Mouse (Mus musculus) embryonic facial prominence, embryonic 15.5 days (tissue): Measurements from ENCODE around the gene Msx1. TPM values are rescaled to one million over a fixed set of nuclear protein-coding genes. Genes with fewer than 3 reads are reported as not detected.

Experiments used
- ATAC-seq: fragments of 200-750 bp; cut with Nextera tagmentation; 2 replicates; pipeline ENCODE4 v1.8.0; 2017; ENCODE audit warnings: low read depth, moderate TSS enrichment; ENCODE audit not compliant: insufficient number of reproducible peaks, low FRiP score, low TSS enrichment
- H3K27ac ChIP-seq: fragments of 300-500 bp; sonication (generic); replicated peaks from 2 replicates; pipeline ENCODE4 v1.5.1; 2015; ENCODE audit warnings: mild to moderate bottlenecking, inconsistent platforms
- H3K27me3 ChIP-seq: fragments of 300-500 bp; sonication (generic); 2 replicates; pipeline ENCODE4 v1.6.1; 2015; ENCODE audit warnings: inconsistent platforms
- H3K36me3 ChIP-seq: fragments of 300-500 bp; sonication (generic); 2 replicates; pipeline ENCODE4 v1.6.1; 2015; ENCODE audit warnings: mild to moderate bottlenecking, inconsistent platforms
- H3K4me1 ChIP-seq: fragments of 300-500 bp; sonication (generic); 2 replicates; pipeline ENCODE4 v1.6.1; 2015; ENCODE audit warnings: inconsistent platforms
- H3K4me2 ChIP-seq: fragments of 300-500 bp; sonication (generic); replicated peaks from 2 replicates; pipeline ENCODE4 v1.6.1; 2015; ENCODE audit warnings: mild to moderate bottlenecking, inconsistent platforms
- H3K4me3 ChIP-seq: fragments of 300-500 bp; sonication (generic); replicated peaks from 2 replicates; pipeline ENCODE4 v1.5.1; 2015; ENCODE audit warnings: mild to moderate bottlenecking, inconsistent platforms
- H3K9ac ChIP-seq: fragments of 300-500 bp; sonication (generic); 2 replicates; pipeline ENCODE4 v1.6.1; 2015; ENCODE audit warnings: inconsistent platforms
- H3K9me3 ChIP-seq: fragments of 300-500 bp; sonication (generic); replicated peaks from 2 replicates; pipeline ENCODE4 v1.6.1; 2016; ENCODE audit warnings: inconsistent platforms
- WGBS: fragments of 180-500 bp; shearing (Covaris S2); methylation state at CpG from one replicate; pipeline ENCODE4 v1.1.7; 2015; 5-methylcytosine and 5-hydroxymethylcytosine counted together
- polyA plus RNA-seq: library from polyadenylated mRNA; unstranded; fragments of >200 nt; fragmentation: Nextera tagmentation; extraction: Ambion mirVana; gene quantifications from 2 replicates; pipeline ENCODE4 v1.2.1, GENCODE M21; 2015

Gene Msx1
- polyA plus RNA-seq, 1 experiment from 2014 or later: 201 TPM

GRCm38 (mm10) chr5:37792154-37792553 is 32.2 kb downstream of the Msx1 start:
- Histone ChIP-seq H3K27ac (no peak overlapping the region), H3K36me3 (no peaks in the 10 kb centered on the region), H3K9ac (no peak overlapping the region), H3K9me3 (no peaks in the 10 kb centered on the region), H3K4me1 (no peaks in the 10 kb centered on the region), H3K27me3 (no peaks in the 10 kb centered on the region), H3K4me2 (no peak overlapping the region), H3K4me3 (no peak overlapping the region)
- no peak for ATAC-seq
- 51% methylated on average over 5 of the region's 5 CpGs for WGBS

DNA sequence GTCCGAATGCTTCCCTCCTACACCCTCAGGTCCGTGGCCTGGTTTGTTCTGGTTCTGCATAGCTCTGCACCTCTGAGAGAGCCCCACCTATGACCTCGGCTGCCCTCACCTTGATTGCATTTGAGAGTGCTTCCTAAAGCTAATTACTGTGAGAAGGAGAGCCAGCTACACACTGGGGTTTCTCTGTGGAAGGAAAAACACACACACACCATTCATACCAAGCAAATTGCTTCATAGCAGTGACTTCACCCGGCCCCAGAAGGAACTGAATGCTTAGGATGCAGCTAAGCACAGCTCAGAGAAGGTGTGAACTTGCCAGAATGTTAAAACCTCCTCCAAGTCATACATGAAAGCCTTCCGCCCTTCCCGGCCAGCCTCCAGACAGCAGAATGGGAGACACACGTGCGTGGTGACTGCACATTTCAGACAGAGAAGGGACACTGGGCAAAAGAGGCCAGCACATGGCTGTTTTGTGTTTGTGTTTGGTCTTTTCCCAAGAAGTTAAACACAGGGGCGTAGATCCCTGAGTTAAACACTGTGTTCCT is 39.5 kb downstream of the Msx1 start:
- no peak overlapping the region for H3K27ac ChIP-seq
- ATAC-seq: 0 out of 2 replicates have a peak, but pooled peaks have one; percentile 29
- 53% methylated on average over 9 of the region's 9 CpGs for WGBS

GRCm38 (mm10) chr5:37783306-37783705 is 41.1 kb downstream of the Msx1 start:
- no peak overlapping the region for H3K4me2 ChIP-seq
- no peaks in the 10 kb centered on the region for H3K36me3 ChIP-seq
- H3K4me3 ChIP-seq: no peak overlapping the region
- no peaks in the 10 kb centered on the region for H3K27me3 ChIP-seq
- WGBS: 30% methylated on average over 8 of the region's 8 CpGs
- ATAC-seq: 0 out of 2 replicates have a peak, but pooled peaks have one; percentile 43
- H3K27ac ChIP-seq: peak overlapping the region; percentile 48; the same call in 1 of the 2 replicates
- H3K9ac ChIP-seq: no peak overlapping the region
- H3K9me3 ChIP-seq: no peaks in the 10 kb centered on the region
- peaks cover 21% of the 10 kb centered on the region; the same call in 1 of the 2 replicates for H3K4me1 ChIP-seq

More for the DNA sequence above, 39.5 kb downstream of the Msx1 start:
- Histone ChIP-seq H3K9me3 (no peaks in the 10 kb centered on the region), H3K9ac (no peak overlapping the region), H3K27me3 (no peaks in the 10 kb centered on the region), H3K4me3 (no peak overlapping the region), H3K4me2 (no peak overlapping the region), H3K36me3 (no peaks in the 10 kb centered on the region), H3K4me1 (peaks cover 21% of the 10 kb centered on the region; the same call in 1 of the 2 replicates)

GRCm38 (mm10) chr5:37775681-37776080 is 48.7 kb downstream of the Msx1 start:
- Histone ChIP-seq H3K9me3 (no peaks in the 10 kb centered on the region), H3K4me1 (peaks cover 5% of the 10 kb centered on the region; the same call in 1 of the 2 replicates), H3K27ac (no peak overlapping the region), H3K27me3 (no peaks in the 10 kb centered on the region), H3K36me3 (no peaks in the 10 kb centered on the region), H3K4me2 (no peak overlapping the region), H3K4me3 (no peak overlapping the region), H3K9ac (no peak overlapping the region)
- ATAC-seq: no peak
- 34% methylated on average over 5 of the region's 5 CpGs for WGBS

- ATAC-seq: no peak
- Histone ChIP-seq H3K9me3 (no peaks in the 10 kb centered on the region), H3K27me3 (no peaks in the 10 kb centered on the region), H3K4me2 (no peak overlapping the region), H3K36me3 (no peaks in the 10 kb centered on the region), H3K4me1 (peaks cover 15% of the 10 kb centered on the region), H3K4me3 (no peak overlapping the region), H3K9ac (no peak overlapping the region), H3K27ac (no peak overlapping the region)
- WGBS: 50% methylated on average over 4 of the region's 4 CpGs
Observed at GRCm38 (mm10) chr5:37774011-37774410, 50.4 kb downstream of the Msx1 start.

DNA sequence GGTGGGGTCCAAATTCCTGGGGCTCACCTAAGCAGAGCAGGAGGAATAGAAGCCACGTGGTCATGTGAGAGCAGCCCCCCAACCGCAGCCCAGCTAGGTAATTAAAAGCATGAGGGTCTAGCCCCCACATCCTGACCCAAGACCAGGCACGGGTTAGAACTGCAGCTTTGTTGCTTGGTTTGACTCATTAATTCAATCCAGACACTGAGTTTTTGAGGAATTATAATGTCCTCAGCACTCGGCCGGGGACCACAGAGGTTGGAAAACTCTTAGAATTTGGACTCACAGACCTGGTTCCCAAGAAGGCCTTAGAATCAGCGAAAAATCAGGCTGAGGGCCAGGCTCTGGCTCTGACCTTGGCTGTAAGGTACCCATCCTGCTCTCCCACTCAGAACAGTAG is 53.5 kb downstream of the Msx1 start:
- Histone ChIP-seq H3K27me3 (no peaks in the 10 kb centered on the region), H3K4me3 (no peak overlapping the region), H3K36me3 (no peaks in the 10 kb centered on the region), H3K27ac (no peak overlapping the region), H3K9me3 (no peaks in the 10 kb centered on the region), H3K9ac (no peak overlapping the region), H3K4me1 (peaks cover 22% of the 10 kb centered on the region), H3K4me2 (no peak overlapping the region)
- WGBS: 36% methylated on average over 6 of the region's 6 CpGs
- ATAC-seq: no peak

Other genes starting within 250 kb of the Msx1 start
- gene Stk32b, start 107.4 kb downstream of the Msx1 start, polyA plus RNA-seq: 2.5 and 3.3 TPM in 2 replicates
- gene Cytl1, start 89.1 kb downstream of the Msx1 start, polyA plus RNA-seq: 41.4 and 55.6 TPM in 2 replicates
- gene Stx18, start 214.2 kb upstream of the Msx1 start, polyA plus RNA-seq: 47.4 and 47.5 TPM in 2 replicates